Mouse (Mus musculus): ENCODE measurements around the gene Ubald1. TPM values are rescaled to one million over a fixed set of nuclear protein-coding genes. Genes with fewer than 3 reads are reported as not detected.

Ubald1 gene
- polyA plus RNA-seq, 1 experiment: 65.6 TPM

- no peaks in the 10 kb centered on the region for H3K27me3 ChIP-seq (ENCODE audit: control insufficient read depth, insufficient read depth, low read length)
- DNase-seq (ENCODE audit: low read depth in 1 of 2, low spot score in 2 of 2): peak; percentile 63 to 70
Observed at GRCm38 (mm10) chr16:4907972-4908371, 27.9 kb upstream of the Ubald1 start.

GRCm38 (mm10) chr16:4907386-4907785 lies 27.3 kb upstream of the Ubald1 start:
- Histone ChIP-seq H3K27ac (ENCODE audit: insufficient read depth, low read length) (peak overlapping the region; percentile 52), H3K4me1 (ENCODE audit: control insufficient read depth, insufficient read depth, insufficient read length) (peaks cover 9% of the 10 kb centered on the region), H3K4me3 (ENCODE audit: extremely low read depth, insufficient read depth, insufficient read length) (no peak overlapping the region), H3K36me3 (ENCODE audit: control insufficient read depth, insufficient read depth, low read length) (peaks cover 12% of the 10 kb centered on the region), H3K27me3 (ENCODE audit: control insufficient read depth, insufficient read depth, low read length) (no peaks in the 10 kb centered on the region)
- DNase-seq (ENCODE audit: low read depth in 1 of 2, low spot score in 2 of 2): no peak
- 67% methylated on average over 2 of the region's 2 CpGs for WGBS
- TF ChIP-seq CTCF (IDR thresholded peaks at IDR 0.05; ENCODE audit: extremely low read depth, insufficient read depth, insufficient read length, insufficient replicate concordance) (no peak), POLR2A (IDR thresholded peaks at IDR 0.05; ENCODE audit: low read depth, low read length) (no peak)

More at GRCm38 (mm10) chr16:4907972-4908371, 27.9 kb upstream of the Ubald1 start:
- H3K4me1 ChIP-seq (ENCODE audit: control insufficient read depth, insufficient read depth, insufficient read length): peaks cover 15% of the 10 kb centered on the region
- no peak overlapping the region; the same call in 1 of the 2 replicates for H3K27ac ChIP-seq (ENCODE audit: insufficient read depth, low read length)
- 10% methylated on average over 4 of the region's 5 CpGs for WGBS
- no peak overlapping the region for H3K4me3 ChIP-seq (ENCODE audit: extremely low read depth, insufficient read depth, insufficient read length)
- TF ChIP-seq POLR2A (IDR thresholded peaks at IDR 0.05; ENCODE audit: low read depth, low read length) (no peak), CTCF (IDR thresholded peaks at IDR 0.05; ENCODE audit: extremely low read depth, insufficient read depth, insufficient read length, insufficient replicate concordance) (no peak)
- H3K36me3 ChIP-seq (ENCODE audit: control insufficient read depth, insufficient read depth, low read length): peaks cover 12% of the 10 kb centered on the region

GRCm38 (mm10) chr16:4906559-4906958 lies 26.4 kb upstream of the Ubald1 start:
- Histone ChIP-seq H3K27ac (ENCODE audit: insufficient read depth, low read length) (no peak overlapping the region), H3K27me3 (ENCODE audit: control insufficient read depth, insufficient read depth, low read length) (no peaks in the 10 kb centered on the region), H3K4me1 (ENCODE audit: control insufficient read depth, insufficient read depth, insufficient read length) (peaks cover 8% of the 10 kb centered on the region; the same call in 1 of the 2 replicates), H3K36me3 (ENCODE audit: control insufficient read depth, insufficient read depth, low read length) (peaks cover 11% of the 10 kb centered on the region), H3K4me3 (ENCODE audit: extremely low read depth, insufficient read depth, insufficient read length) (no peak overlapping the region)
- TF ChIP-seq CTCF (IDR thresholded peaks at IDR 0.05; ENCODE audit: extremely low read depth, insufficient read depth, insufficient read length, insufficient replicate concordance) (no peak), POLR2A (IDR thresholded peaks at IDR 0.05; ENCODE audit: low read depth, low read length) (no peak)
- no peak for DNase-seq (ENCODE audit: low read depth in 1 of 2, low spot score in 2 of 2)

DNA sequence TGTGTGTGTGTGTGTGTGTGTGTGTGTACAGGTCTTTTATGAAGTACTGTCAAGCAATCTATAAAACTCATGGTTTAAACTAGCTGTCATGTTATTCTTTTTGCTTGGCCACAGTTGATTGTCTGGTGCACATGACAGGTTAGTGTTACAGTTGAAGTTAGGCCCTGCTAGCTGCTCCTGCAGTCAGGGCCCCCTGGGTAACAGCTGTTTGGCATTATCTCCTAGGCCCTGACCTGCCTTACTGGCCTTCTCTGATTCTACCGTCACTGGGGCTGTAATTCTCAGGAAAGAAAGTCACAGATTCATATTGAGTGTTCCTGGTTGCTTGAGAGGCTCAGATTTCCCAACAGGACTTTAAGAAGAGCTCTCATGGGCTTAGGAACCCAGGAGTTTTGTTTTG lies 25.5 kb upstream of the Ubald1 start:
- no peak overlapping the region for H3K4me3 ChIP-seq (ENCODE audit: extremely low read depth, insufficient read depth, insufficient read length)
- no peak for TF ChIP-seq CTCF (IDR thresholded peaks at IDR 0.05; ENCODE audit: extremely low read depth, insufficient read depth, insufficient read length, insufficient replicate concordance)
- TF ChIP-seq POLR2A (IDR thresholded peaks at IDR 0.05; ENCODE audit: low read depth, low read length): no peak
- 82% methylated on average over 1 of the region's 1 CpGs for WGBS
- H3K27ac ChIP-seq (ENCODE audit: insufficient read depth, low read length): no peak overlapping the region
- peaks cover 3% of the 10 kb centered on the region; the same call in 1 of the 2 replicates for H3K36me3 ChIP-seq (ENCODE audit: control insufficient read depth, insufficient read depth, low read length)
- peaks cover 8% of the 10 kb centered on the region; the same call in 1 of the 2 replicates for H3K4me1 ChIP-seq (ENCODE audit: control insufficient read depth, insufficient read depth, insufficient read length)
- no peak for DNase-seq (ENCODE audit: low read depth in 1 of 2, low spot score in 2 of 2)
- no peaks in the 10 kb centered on the region for H3K27me3 ChIP-seq (ENCODE audit: control insufficient read depth, insufficient read depth, low read length)

GRCm38 (mm10) chr16:4904878-4905277 lies 24.8 kb upstream of the Ubald1 start:
- no peak for DNase-seq (ENCODE audit: low read depth in 1 of 2, low spot score in 2 of 2)
- H3K4me1 ChIP-seq (ENCODE audit: control insufficient read depth, insufficient read depth, insufficient read length): peaks cover 8% of the 10 kb centered on the region; the same call in 1 of the 2 replicates
- H3K4me3 ChIP-seq (ENCODE audit: extremely low read depth, insufficient read depth, insufficient read length): no peak overlapping the region
- no peaks in the 10 kb centered on the region for H3K27me3 ChIP-seq (ENCODE audit: control insufficient read depth, insufficient read depth, low read length)
- peaks cover 1% of the 10 kb centered on the region; the same call in 1 of the 2 replicates for H3K36me3 ChIP-seq (ENCODE audit: control insufficient read depth, insufficient read depth, low read length)
- H3K27ac ChIP-seq (ENCODE audit: insufficient read depth, low read length): no peak overlapping the region
- whole genome bisulfite sequencing: 92% methylated on average over 3 of the region's 3 CpGs
- TF ChIP-seq CTCF (IDR thresholded peaks at IDR 0.05; ENCODE audit: extremely low read depth, insufficient read depth, insufficient read length, insufficient replicate concordance) (no peak), POLR2A (IDR thresholded peaks at IDR 0.05; ENCODE audit: low read depth, low read length) (no peak)

DNA sequence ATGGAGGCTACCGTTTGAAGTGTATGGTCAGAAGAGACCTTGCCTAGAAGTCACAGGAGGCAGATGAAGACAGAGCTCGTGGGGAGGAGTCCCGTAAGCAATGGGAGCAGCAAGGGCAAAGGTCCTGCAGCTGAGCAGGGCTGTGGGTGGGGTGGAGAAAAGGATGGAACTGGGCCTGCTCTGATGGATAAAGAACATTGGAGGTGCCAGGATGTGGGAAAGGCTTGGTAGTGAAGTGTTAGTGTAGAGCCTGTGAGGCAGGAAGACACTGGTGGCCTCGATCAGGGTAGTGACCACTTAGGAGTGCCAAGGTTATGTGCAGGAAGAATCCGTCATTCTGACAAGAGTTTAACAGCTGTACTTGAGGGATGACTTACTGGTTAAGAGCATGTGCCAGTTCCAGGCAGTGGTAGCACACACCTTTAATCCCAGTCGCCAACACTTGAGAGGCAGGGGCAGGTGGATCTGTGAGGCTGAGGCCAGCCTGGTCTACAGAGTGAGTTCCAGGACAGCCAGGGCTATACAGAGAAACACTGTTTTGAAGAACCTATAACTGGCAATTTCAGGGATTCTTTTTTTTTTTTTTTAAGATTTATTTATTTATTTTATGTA lies 23.5 kb upstream of the Ubald1 start:
- Histone ChIP-seq H3K4me1 (ENCODE audit: control insufficient read depth, insufficient read depth, insufficient read length) (peaks cover 10% of the 10 kb centered on the region; the same call in 1 of the 2 replicates), H3K27me3 (ENCODE audit: control insufficient read depth, insufficient read depth, low read length) (no peaks in the 10 kb centered on the region), H3K36me3 (ENCODE audit: control insufficient read depth, insufficient read depth, low read length) (no peaks in the 10 kb centered on the region), H3K4me3 (ENCODE audit: extremely low read depth, insufficient read depth, insufficient read length) (no peak overlapping the region), H3K27ac (ENCODE audit: insufficient read depth, low read length) (no peak overlapping the region)
- WGBS: 86% methylated on average over 6 of the region's 6 CpGs
- TF ChIP-seq CTCF (IDR thresholded peaks at IDR 0.05; ENCODE audit: extremely low read depth, insufficient read depth, insufficient read length, insufficient replicate concordance) (no peak), POLR2A (IDR thresholded peaks at IDR 0.05; ENCODE audit: low read depth, low read length) (no peak)
- no peak for DNase-seq (ENCODE audit: low read depth in 1 of 2, low spot score in 2 of 2)

DNA sequence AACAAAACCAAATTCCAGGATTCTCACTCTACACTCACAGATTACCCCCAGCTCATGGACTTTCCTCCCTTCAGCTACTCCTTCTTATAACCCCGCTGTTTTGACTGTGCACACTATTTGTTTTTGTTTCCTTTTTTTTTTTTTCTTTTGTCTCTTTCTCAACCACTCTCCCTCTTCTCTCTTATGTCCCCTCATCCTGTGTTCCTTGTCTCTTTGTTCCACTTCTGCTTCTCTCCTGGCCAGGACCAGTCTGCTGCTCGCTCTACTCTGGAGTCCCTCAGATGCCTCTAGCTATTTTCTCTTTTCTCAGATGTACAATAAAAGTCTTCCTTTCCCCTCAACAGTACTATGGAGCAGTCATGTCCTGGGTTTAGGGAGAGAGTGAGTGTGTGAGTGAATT lies 22.3 kb upstream of the Ubald1 start:
- WGBS: 79% methylated on average over 2 of the region's 2 CpGs
- Histone ChIP-seq H3K36me3 (ENCODE audit: control insufficient read depth, insufficient read depth, low read length) (no peaks in the 10 kb centered on the region), H3K4me3 (ENCODE audit: extremely low read depth, insufficient read depth, insufficient read length) (no peak overlapping the region), H3K27me3 (ENCODE audit: control insufficient read depth, insufficient read depth, low read length) (no peaks in the 10 kb centered on the region), H3K27ac (ENCODE audit: insufficient read depth, low read length) (no peak overlapping the region), H3K4me1 (ENCODE audit: control insufficient read depth, insufficient read depth, insufficient read length) (peaks cover 9% of the 10 kb centered on the region)
- TF ChIP-seq CTCF (IDR thresholded peaks at IDR 0.05; ENCODE audit: extremely low read depth, insufficient read depth, insufficient read length, insufficient replicate concordance) (no peak), POLR2A (IDR thresholded peaks at IDR 0.05; ENCODE audit: low read depth, low read length) (no peak)
- no peak for DNase-seq (ENCODE audit: low read depth in 1 of 2, low spot score in 2 of 2)

Data from spleen, adult 2 months (tissue).